Mouse (Mus musculus) liver, embryonic 13.5 days (tissue): Measurements from ENCODE around the gene Spns1. TPM values are rescaled to one million over a fixed set of nuclear protein-coding genes. Genes with fewer than 3 reads are reported as not detected.
"Not testable (repeated sequence)": the region's sequence is repeated elsewhere in the genome, so short reads cannot be mapped to it uniquely, and the experiment has no call there.

Experiments
- ATAC-seq: fragments of 200-750 bp; cut with Nextera tagmentation; 2 replicates; pipeline ENCODE4 v1.8.0; 2017; ENCODE audit warnings: low read depth, mild to moderate bottlenecking, moderate number of reproducible peaks, moderate library complexity
- DNase-seq: peaks from one replicate; pipeline ENCODE4 v3.0.0; 2022
- H3K27ac ChIP-seq: fragments of 300-500 bp; sonication (generic); 2 replicates; pipeline ENCODE4 v1.5.1; 2015; ENCODE audit warnings: moderate library complexity, mild to moderate bottlenecking, inconsistent platforms
- H3K27me3 ChIP-seq: fragments of 300-500 bp; sonication (generic); 2 replicates; pipeline ENCODE4 v1.6.1; 2015; ENCODE audit warnings: mild to moderate bottlenecking, inconsistent platforms
- H3K36me3 ChIP-seq: fragments of 300-500 bp; sonication (generic); 2 replicates; pipeline ENCODE4 v1.6.1; 2015; ENCODE audit warnings: mild to moderate bottlenecking, inconsistent platforms
- H3K4me1 ChIP-seq: fragments of 300-500 bp; sonication (generic); replicated peaks from 2 replicates; pipeline ENCODE4 v1.6.1; 2015; ENCODE audit warnings: inconsistent platforms
- H3K4me2 ChIP-seq: fragments of 300-500 bp; sonication (generic); 2 replicates; pipeline ENCODE4 v1.6.1; 2015; ENCODE audit warnings: inconsistent platforms, mild to moderate bottlenecking, moderate library complexity
- H3K4me3 ChIP-seq: fragments of 300-500 bp; sonication (generic); replicated peaks from 2 replicates; pipeline ENCODE4 v1.5.1; 2015; ENCODE audit warnings: mild to moderate bottlenecking, inconsistent platforms
- H3K9ac ChIP-seq: fragments of 300-500 bp; sonication (generic); 2 replicates; pipeline ENCODE4 v1.6.1; 2015; ENCODE audit warnings: mild to moderate bottlenecking, inconsistent platforms
- H3K9me3 ChIP-seq: fragments of 300-500 bp; sonication (generic); replicated peaks from 2 replicates; pipeline ENCODE4 v1.6.1; 2016; ENCODE audit warnings: inconsistent platforms
- WGBS: fragments of 180-500 bp; shearing (Covaris S2); methylation state at CpG from one replicate; pipeline ENCODE4 v1.1.7; 2015; ENCODE audit not compliant: insufficient replicate concordance; 5-methylcytosine and 5-hydroxymethylcytosine counted together
- polyA plus RNA-seq: library from polyadenylated mRNA; unstranded; fragments of >200 nt; fragmentation: Nextera tagmentation; extraction: Ambion mirVana; gene quantifications from 2 replicates; pipeline ENCODE4 v1.2.1, GENCODE M21; 2015

Spns1 gene
- 19.7 and 21.6 TPM in 2 replicates for polyA plus RNA-seq

DNA sequence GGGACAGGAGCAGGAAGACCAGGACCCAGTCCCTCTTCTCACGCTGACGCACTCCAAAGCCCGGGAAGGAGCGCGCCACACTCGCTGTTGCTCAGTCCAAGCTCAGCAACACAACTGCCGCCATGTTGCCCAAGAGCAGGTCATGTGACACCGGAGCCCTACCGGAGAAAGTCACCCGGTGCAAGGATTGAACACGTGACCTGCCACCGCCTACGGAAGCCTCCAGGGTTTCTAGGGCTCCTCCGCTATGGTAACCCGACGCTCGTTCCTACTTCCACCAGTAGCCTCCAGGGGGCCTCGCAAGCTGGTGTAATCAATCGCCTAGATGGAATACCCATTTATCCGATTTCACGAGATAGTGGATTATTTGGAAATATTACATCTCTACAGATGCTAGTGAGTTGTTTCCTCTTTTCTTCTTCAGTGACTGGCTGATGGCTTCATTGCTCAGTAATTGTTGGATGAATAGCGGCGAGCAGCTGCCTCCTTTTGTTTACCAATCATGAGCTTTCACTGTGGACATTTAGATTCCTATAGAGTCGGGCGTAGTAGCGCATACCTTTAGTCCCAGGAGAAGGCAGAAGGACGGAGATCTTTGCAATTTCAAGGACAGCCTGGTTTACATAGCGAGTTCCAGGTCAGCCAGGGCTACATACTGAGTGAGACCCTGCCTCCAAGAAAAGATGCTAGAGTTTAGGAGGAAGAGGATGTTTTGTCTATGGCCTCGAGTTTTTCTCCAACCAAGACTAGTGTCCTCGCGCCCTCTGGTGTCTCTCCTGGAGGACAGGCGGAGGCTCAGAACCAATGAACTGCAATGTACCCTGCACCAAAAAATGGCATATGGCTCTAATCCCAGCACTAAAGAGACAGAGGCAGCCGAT, at the start of gene Spns1:
Gene Spns1 (minus strand): TSS at position 173 of the 881 bp plus-strand sequence.
- under 1% methylated on average over 33 of the region's 33 CpGs for WGBS
- ATAC-seq, result peak; percentile 92
- H3K4me2 ChIP-seq, result peak within 1 kb of the TSS; percentile 96
- peaks cover 22% of the 10 kb centered on the region for H3K36me3 ChIP-seq
- H3K4me1 ChIP-seq, result peaks cover 36% of the 10 kb centered on the region
- H3K9ac ChIP-seq, result peak within 1 kb of the TSS; percentile 82
- peak; percentile 94 for DNase-seq
- H3K4me3 ChIP-seq, result peak within 1 kb of the TSS; percentile 86
- H3K9me3 ChIP-seq, result no peaks in the 10 kb centered on the region
- no peaks in the 10 kb centered on the region for H3K27me3 ChIP-seq
- peak within 1 kb of the TSS; percentile 71 for H3K27ac ChIP-seq

DNA sequence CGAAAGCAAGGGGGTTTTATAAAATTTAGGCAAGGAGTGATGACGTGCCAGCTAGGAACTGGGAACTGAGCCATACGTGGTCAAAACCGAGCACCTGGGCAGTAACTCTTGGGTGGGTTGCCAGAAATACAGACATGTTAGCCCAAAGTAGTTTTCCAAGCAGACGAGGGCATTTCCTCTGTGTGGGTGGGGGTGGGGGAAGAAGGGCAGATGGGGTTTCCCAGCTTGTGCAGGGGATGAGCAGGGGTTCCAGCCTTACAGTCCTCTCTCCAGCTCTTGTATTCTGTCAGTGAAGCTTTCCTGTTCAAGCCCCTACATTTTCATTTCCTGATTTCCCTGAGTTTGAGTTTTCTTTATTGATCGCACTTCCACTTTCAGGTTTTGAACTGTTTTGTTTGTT, 46.9 kb upstream of the Spns1 start:
- Histone ChIP-seq H3K9me3 (no peaks in the 10 kb centered on the region), H3K27ac (no peak overlapping the region), H3K4me2 (no peak overlapping the region), H3K9ac (no peak overlapping the region), H3K27me3 (no peaks in the 10 kb centered on the region), H3K36me3 (no peaks in the 10 kb centered on the region), H3K4me1 (peaks cover 15% of the 10 kb centered on the region), H3K4me3 (no peak overlapping the region)
- DNase-seq (no peak), ATAC-seq (no peak)
- 60% methylated on average over 6 of the region's 6 CpGs for WGBS

GRCm38 (mm10) chr7:126421756-126422155, 44.5 kb upstream of the Spns1 start:
- no peak overlapping the region for H3K27ac ChIP-seq
- no peaks in the 10 kb centered on the region for H3K27me3 ChIP-seq
- H3K4me2 ChIP-seq, result no peak overlapping the region
- no peak overlapping the region for H3K4me3 ChIP-seq
- no peaks in the 10 kb centered on the region for H3K9me3 ChIP-seq
- H3K36me3 ChIP-seq, result no peaks in the 10 kb centered on the region
- no peak for ATAC-seq
- WGBS, result 56% methylated on average over 5 of the region's 5 CpGs
- H3K9ac ChIP-seq, result no peak overlapping the region
- H3K4me1 ChIP-seq, result 0 out of 2 replicates have a peak, but pooled peaks cover under 1% of the 10 kb centered on the region
- no peak for DNase-seq

DNA sequence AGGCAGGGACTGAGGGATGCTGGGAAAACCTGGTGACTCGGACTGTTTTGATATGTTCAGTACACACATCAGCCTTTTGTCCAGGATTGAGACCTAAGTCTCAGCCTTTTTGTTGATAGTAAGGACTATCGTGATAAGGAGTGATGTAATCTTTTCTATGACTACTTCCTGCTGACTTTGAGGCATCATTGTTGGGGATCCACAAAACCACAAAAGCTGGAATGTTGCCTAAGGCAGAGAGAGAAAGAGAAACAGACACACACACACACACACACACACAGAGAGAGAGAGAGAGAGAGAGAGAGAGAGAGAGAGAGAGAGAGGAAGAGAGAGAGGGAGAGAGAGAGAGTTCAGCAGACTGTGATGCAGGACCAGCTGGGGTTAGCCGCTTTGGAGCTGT, 41.2 kb upstream of the Spns1 start:
- no peaks in the 10 kb centered on the region for H3K9me3 ChIP-seq
- H3K27me3 ChIP-seq, result no peaks in the 10 kb centered on the region
- no peak overlapping the region for H3K9ac ChIP-seq
- H3K4me1 ChIP-seq, result 0 out of 2 replicates have a peak, but pooled peaks cover 5% of the 10 kb centered on the region
- ATAC-seq (no peak), DNase-seq (no peak)
- no peaks in the 10 kb centered on the region for H3K36me3 ChIP-seq
- H3K4me2 ChIP-seq, result no peak overlapping the region
- H3K27ac ChIP-seq, result no peak overlapping the region
- no peak overlapping the region for H3K4me3 ChIP-seq
- WGBS, result 39% methylated on average over 3 of the region's 3 CpGs

DNA sequence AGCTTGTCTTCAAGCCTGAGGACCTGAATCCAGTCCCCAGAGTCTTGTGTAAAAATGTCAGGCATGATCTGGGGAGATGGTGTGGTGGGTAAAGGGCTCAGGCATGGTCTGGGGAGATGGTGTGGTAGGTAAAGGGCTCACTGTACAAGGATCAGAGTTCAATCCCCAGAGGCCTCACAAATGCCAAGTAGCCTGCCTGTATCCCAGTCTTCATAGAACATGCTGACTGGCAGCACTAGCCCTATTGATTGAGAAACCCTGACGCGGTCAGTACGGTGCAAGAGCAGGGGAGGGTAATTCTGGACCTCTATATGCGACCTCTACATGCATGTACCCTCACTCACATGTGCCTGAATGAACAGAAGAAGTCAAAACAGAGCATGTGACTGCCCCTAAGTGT, 40.4 kb upstream of the Spns1 start:
- H3K9ac ChIP-seq, result no peak overlapping the region
- H3K36me3 ChIP-seq, result no peaks in the 10 kb centered on the region
- H3K27me3 ChIP-seq, result no peaks in the 10 kb centered on the region
- H3K27ac ChIP-seq, result no peak overlapping the region
- no peak overlapping the region for H3K4me2 ChIP-seq
- ATAC-seq (no peak), DNase-seq (no peak)
- 0 out of 2 replicates have a peak, but pooled peaks cover 5% of the 10 kb centered on the region for H3K4me1 ChIP-seq
- 64% methylated on average over 4 of the region's 4 CpGs for WGBS
- H3K9me3 ChIP-seq, result no peaks in the 10 kb centered on the region
- no peak overlapping the region for H3K4me3 ChIP-seq

GRCm38 (mm10) chr7:126417045-126417444, 39.8 kb upstream of the Spns1 start:
- ATAC-seq (no peak), DNase-seq (no peak)
- Histone ChIP-seq H3K4me1 (0 out of 2 replicates have a peak, but pooled peaks cover 5% of the 10 kb centered on the region), H3K4me2 (no peak overlapping the region), H3K9me3 (no peaks in the 10 kb centered on the region), H3K9ac (no peak overlapping the region), H3K27ac (no peak overlapping the region), H3K4me3 (no peak overlapping the region), H3K27me3 (no peaks in the 10 kb centered on the region), H3K36me3 (no peaks in the 10 kb centered on the region)
- WGBS, result 39% methylated on average over 8 of the region's 8 CpGs

- Histone ChIP-seq H3K27me3 (no peaks in the 10 kb centered on the region), H3K27ac (no peak overlapping the region), H3K4me1 (0 out of 2 replicates have a peak, but pooled peaks cover 5% of the 10 kb centered on the region), H3K4me2 (no peak overlapping the region), H3K9ac (no peak overlapping the region), H3K36me3 (no peaks in the 10 kb centered on the region), H3K9me3 (no peaks in the 10 kb centered on the region), H3K4me3 (no peak overlapping the region)
- ATAC-seq (no peak), DNase-seq (no peak)
- 20% methylated on average over 2 of the region's 2 CpGs for WGBS
Measured at GRCm38 (mm10) chr7:126416615-126417014, 39.4 kb upstream of the Spns1 start.

GRCm38 (mm10) chr7:126414725-126415124, 37.5 kb upstream of the Spns1 start, which contains the start of gene Cd19:
Gene Cd19 (minus strand): TSS chr7:126414889.
- Histone ChIP-seq H3K4me2 (no peak within 1 kb of the TSS), H3K27me3 (peaks cover 9% of the 10 kb centered on the region), H3K27ac (no peak within 1 kb of the TSS), H3K4me1 (0 out of 2 replicates have a peak, but pooled peaks cover 5% of the 10 kb centered on the region), H3K36me3 (no peaks in the 10 kb centered on the region), H3K9ac (no peak within 1 kb of the TSS), H3K9me3 (no peaks in the 10 kb centered on the region), H3K4me3 (no peak within 1 kb of the TSS)
- WGBS, result 83% methylated on average over 6 of the region's 6 CpGs
- ATAC-seq, result no peak
- DNase-seq, result no peak

DNA sequence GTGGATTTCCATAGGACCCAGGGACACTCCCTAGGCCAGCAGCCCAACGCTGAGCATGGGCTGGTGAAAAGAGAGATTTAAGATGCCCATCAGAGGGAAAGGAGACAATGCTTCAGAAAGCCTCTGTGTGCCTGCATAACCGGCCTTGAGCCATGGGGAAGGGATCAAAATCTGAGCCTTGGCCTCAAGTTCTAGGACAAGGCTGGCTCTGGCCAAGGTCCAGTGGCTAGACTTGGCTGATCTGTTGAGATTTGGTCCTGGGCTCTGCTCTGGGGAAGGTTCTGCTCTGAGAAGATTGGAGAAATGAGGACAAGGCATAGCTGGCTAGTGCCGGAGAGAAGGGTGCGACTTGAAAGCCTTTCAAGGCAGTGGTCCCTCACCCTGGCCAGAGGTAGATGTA, 33.8 kb upstream of the Spns1 start:
- Histone ChIP-seq H3K27ac (no peak overlapping the region), H3K9ac (no peak overlapping the region), H3K4me2 (no peak overlapping the region), H3K4me1 (no peaks in the 10 kb centered on the region), H3K4me3 (no peak overlapping the region), H3K36me3 (no peaks in the 10 kb centered on the region), H3K9me3 (no peaks in the 10 kb centered on the region), H3K27me3 (peaks cover 9% of the 10 kb centered on the region)
- no peak for DNase-seq
- ATAC-seq, result no peak
- WGBS, result 73% methylated on average over 4 of the region's 4 CpGs

DNA sequence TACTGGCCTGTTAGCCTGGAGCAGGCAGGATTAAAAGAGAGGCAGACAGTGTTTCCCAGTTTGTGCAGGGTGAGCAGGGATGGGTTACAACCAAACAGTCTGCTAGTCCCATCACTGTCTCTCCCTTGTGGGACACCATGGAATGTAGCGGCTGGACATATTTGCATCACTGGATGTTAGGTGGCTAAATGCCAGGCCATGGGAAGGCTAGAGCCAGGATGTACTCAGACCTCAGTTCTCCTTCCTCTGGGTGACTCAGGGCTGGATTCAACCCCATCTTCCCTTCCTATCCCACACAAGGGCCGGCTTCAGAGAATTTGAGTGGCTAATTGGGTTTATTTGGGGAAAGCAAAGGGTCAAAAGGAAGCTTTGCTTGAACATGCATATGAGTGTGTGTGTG, 31.4 kb upstream of the Spns1 start:
- no peaks in the 10 kb centered on the region for H3K4me1 ChIP-seq
- DNase-seq, result no peak
- no peak overlapping the region for H3K9ac ChIP-seq
- no peak overlapping the region for H3K4me2 ChIP-seq
- no peaks in the 10 kb centered on the region for H3K9me3 ChIP-seq
- WGBS, result 64% methylated on average over 2 of the region's 2 CpGs
- ATAC-seq, result no peak
- no peak overlapping the region for H3K27ac ChIP-seq
- no peak overlapping the region for H3K4me3 ChIP-seq
- no peaks in the 10 kb centered on the region for H3K36me3 ChIP-seq
- peaks cover 9% of the 10 kb centered on the region for H3K27me3 ChIP-seq

DNA sequence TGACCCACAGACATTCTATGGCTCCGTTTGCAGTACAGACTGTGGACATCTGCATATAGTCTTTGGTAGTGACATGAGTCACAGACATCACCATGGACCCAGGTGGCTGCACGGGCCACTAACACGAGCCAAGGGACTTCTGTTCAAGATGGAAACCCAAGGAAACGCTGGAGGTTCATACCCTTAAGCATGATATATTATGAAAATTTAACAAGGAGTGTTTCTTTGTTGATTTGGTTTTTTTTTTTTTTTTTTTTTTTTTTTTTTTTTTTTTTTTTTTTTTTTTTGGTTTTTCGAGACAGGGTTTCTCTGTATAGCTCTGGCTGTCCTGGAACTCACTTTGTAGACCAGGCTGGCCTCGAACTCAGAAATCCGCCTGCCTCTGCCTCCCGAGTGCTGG, 25.3 kb upstream of the Spns1 start:
- H3K9me3 ChIP-seq, DNase-seq, H3K27ac ChIP-seq, H3K36me3 ChIP-seq, ATAC-seq, H3K4me2 ChIP-seq, H3K27me3 ChIP-seq, H3K9ac ChIP-seq, H3K4me3 ChIP-seq: not testable (repeated sequence)
- WGBS, result 64% methylated on average over 8 of the region's 8 CpGs
- peaks cover 11% of the 10 kb centered on the region for H3K4me1 ChIP-seq

- no peaks in the 10 kb centered on the region for H3K9me3 ChIP-seq
- no peak overlapping the region for H3K4me2 ChIP-seq
- no peak overlapping the region for H3K27ac ChIP-seq
- H3K4me3 ChIP-seq, result no peak overlapping the region
- DNase-seq (peak; percentile 69), ATAC-seq (no peak)
- WGBS, result 5% methylated on average over 5 of the region's 5 CpGs
- peaks cover 31% of the 10 kb centered on the region for H3K4me1 ChIP-seq
- no peak overlapping the region for H3K9ac ChIP-seq
- peaks cover 3% of the 10 kb centered on the region; the same call in 1 of the 2 replicates for H3K36me3 ChIP-seq
- H3K27me3 ChIP-seq, result no peaks in the 10 kb centered on the region
Measured at GRCm38 (mm10) chr7:126399548-126399947, 22.3 kb upstream of the Spns1 start.
